Mouse (Mus musculus) heart, postnatal 0 days (tissue): ENCODE results near the gene Pla2g2c.

Experiments used
- CTCF ChIP-seq: IDR thresholded peaks from 2 replicates; pipeline ENCODE4 v1.5.1; 2016; ENCODE audit warnings: antibody characterized with exemption, control low read depth, low read depth
- EP300 ChIP-seq: IDR thresholded peaks from 2 replicates; pipeline ENCODE4 v1.6.1; 2016; ENCODE audit warnings: antibody characterized with exemption, low read depth

DNA sequence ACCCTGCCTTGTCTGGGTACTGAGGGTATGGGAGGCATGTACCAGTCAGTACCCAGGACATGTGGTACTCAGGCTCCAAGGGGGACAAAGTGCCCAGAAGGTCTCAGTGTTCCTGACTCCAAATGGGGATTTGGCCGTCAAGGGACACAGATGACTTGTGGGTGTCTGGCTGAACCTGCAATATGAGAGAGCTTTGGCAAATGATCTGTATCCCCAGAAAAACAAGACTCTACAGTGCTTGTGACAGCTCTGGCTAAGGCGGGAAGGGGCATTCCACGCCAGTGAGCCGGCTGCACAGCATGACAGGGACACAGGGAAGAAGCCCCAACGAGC, 5.4 kb upstream of the Pla2g2c start:
- TF ChIP-seq CTCF (no peak), EP300 (no peak)
